Mouse (Mus musculus) cortical plate, adult 2 months (tissue): ENCODE measurements around the gene Astn2.

Experiments
- CTCF ChIP-seq: fragments of 200-500 bp; IDR thresholded peaks from 2 replicates; pipeline ENCODE4 v1.5.1; 2011; ENCODE audit warnings: mild to moderate bottlenecking, control low read depth, low read length; ENCODE audit not compliant: insufficient read depth; ENCODE audit errors: extremely low read depth
- POLR2A ChIP-seq: fragments of 200-500 bp; IDR thresholded peaks from 2 replicates; pipeline ENCODE4 v1.6.1; 2011; ENCODE audit warnings: mild to moderate bottlenecking, low read length, control low read depth; ENCODE audit not compliant: insufficient read depth; ENCODE audit errors: extremely low read depth

DNA sequence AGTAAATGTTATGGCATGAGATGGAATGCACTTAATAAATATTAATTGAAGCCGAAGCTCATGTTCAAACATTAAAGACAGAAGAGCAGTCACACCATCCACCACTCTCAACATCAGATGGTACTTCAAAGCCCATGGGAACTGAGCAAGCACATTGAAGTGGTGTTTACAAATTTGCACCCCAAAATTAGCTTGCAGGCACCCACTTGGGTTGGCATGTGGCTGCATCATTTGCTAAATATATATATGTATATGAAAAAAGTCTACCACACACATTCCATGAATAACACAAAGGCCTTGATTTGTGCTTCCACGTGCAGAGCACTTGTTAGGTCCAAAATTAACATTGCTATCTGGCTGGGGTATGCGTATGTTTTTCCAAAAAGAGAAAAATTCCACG is 140.4 kb downstream of the Astn2 start:
- no peak for TF ChIP-seq CTCF
- TF ChIP-seq POLR2A = no peak
